Mouse (Mus musculus) natural killer cell, adult 2 months (primary cell): Measurements from ENCODE around the gene Gripap1.
"Not testable (repeated sequence)": the region's sequence is repeated elsewhere in the genome, so short reads cannot be mapped to it uniquely, and the experiment has no call there.

Source experiments
- DNase-seq, 2 experiments: peaks; one replicate each; pipeline ENCODE4 v3.0.0; 2022; ENCODE audit warnings: low spot score in 2 of 2

Gene Gripap1

GRCm38 (mm10) chrX:7778450-7779244 is 10.9 kb upstream of the Gripap1 start:
- no peak for DNase-seq

- no peak for DNase-seq
Measured at GRCm38 (mm10) chrX:7779294-7779693, 10.3 kb upstream of the Gripap1 start.

DNA sequence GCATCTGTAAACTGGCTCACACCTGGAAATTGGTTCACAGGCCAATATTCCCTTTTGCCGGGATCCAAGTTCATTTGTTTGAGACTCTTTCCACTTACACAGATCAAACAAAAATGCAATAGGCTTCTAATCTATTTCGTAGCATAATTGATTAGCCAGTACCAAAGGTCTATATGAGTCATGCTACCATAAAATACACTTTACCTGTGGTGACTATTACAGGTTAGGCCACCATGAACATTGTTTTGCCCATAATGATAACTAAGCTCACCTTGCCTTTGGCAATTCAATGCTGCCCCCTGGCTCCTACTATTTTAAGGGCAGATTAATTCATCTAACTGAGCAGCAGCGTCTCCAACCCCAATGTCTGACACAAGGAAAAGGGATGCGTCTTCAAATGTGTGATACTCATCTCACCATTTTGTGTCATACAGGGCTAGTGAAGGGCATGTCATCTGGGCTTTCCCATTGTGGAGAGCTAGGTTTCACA is 6.9 kb upstream of the Gripap1 start:
- no peak for DNase-seq

DNA sequence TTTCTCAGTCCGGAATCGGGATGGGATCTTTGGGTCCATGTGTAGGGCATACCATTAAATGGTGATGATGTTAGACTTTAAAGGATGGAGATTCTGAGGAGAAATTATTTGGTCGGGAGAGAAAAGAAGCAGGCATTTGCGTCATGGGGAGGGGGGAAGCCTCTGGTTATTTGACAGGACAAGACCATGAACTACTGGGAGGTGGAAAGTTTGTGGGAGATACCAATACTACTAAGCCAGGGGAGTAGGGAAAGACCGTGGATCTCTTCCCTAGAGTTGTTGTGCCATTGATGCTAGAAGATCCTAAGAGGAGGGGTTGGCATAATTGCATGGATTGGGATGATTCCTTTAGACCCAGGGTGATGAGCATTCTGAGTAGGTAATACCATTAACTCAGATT is 744 bp downstream of the Gripap1 start:
- DNase-seq: no peak

GRCm38 (mm10) chrX:7793361-7793760 is 3.8 kb downstream of the Gripap1 start:
- peak in 1 of 2 experiments; percentile 8 for DNase-seq

DNA sequence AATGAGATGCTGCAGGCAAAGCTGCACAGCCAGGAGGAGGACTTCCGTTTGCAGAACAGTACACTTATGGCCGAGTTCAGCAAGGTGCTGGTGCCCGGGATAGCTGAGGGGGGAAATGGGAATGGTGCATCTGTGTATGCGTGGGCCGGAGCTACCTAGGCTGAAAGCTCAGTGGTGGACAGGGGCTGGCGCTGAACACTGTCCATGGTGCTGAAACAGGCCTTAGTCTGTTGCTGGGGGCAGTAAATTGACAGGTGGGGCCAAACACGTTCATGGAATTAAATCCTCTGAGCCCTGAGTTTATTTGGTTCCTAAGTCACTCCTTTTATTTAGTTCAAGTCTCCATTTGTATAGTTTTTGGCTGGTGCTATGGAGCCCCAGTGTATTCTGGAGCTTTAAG is 5.5 kb downstream of the Gripap1 start:
- no peak for DNase-seq

GRCm38 (mm10) chrX:7797327-7797726 is 7.8 kb downstream of the Gripap1 start:
- DNase-seq: no peak

DNA sequence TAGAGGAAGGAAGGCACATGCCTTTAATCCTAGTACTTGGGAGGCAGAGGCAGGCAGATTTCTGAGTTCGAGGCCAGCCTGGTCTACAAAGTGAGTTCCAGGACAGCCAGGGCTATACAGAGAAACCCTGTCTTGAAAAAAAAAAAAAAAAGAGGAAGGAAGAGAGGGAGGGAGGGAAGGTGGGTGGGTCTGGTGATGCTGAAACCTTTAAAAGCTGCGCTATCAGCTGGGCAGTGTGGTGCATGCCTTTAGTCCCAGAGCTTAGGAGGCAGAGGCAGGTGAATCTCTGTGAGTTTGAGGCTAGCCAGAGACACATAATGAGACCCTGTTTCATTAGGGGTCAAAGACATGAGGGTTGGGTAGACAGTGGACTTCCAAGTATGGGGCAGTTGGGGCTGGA is 12.6 kb downstream of the Gripap1 start:
- not testable (repeated sequence) for DNase-seq

DNA sequence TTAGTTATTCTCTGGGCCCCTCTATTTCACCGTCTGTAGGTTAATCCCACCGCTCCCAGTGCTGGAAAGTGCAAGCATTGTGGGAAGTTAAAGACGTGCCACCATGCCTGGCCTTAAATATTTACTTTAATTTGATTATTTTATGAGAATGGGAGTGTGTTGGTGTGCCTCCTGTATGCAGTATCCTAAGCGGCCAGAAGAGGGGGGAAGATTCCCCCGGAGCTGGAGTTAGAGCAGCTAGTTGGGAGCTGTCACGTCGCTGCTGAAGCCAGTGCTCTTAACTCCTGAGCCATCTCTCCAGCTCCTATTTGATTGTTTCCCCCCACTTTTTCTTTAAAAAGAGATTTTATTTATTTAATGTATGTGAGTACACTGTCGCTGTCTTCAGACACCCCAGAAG is 25.5 kb downstream of the Gripap1 start:
- DNase-seq: peak in 1 of 2 experiments; percentile 12

DNA sequence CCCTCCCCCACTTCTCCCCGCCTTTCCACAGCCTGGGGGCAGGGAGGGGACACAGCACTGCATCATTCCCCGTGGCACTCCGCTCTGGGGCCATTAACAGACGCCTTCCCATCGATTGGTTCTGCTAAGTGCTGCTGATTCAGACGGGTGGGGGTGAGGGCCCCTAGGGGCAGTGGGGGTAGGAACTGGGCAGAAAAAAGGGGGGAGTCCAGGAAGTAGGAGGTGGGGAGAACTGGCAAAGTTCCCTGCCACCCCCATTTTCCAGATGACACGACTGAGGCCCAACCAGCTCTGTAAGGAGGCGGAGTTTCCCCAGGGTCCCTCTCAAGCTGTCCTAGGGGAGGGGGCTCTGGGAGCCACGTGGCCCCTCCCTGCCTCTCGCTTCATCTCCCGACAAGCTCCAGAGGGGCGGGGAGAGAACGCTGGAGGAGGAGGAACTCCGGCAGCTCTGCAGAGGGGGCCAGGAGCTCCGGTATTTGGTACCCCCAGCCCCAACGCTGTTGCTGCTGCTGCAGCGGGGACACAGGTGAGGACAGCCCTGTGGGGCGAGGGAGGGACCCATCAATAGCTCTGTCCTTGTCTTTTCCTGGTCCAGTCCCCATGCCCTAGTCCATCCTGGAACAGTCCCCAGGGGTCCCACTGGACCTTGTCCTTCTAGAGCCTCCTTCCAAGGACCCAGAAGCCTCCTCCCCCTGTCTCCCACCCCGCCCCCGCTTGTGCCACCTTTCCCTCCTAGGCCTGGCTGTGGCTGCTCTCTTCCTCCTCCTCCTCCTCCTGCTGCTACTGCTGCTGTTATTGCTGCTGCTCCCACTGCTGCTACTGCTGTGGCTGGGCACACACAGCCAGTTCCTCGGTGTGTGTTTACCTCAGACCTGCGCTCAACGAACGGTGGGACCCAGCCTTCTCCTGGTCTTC is 32.6 kb downstream of the Gripap1 start, which contains the start of gene Kcnd1:
Kcnd1 (plus strand) TSS at position 425 of the 915 bp plus-strand sequence.
- no peak for DNase-seq

DNA sequence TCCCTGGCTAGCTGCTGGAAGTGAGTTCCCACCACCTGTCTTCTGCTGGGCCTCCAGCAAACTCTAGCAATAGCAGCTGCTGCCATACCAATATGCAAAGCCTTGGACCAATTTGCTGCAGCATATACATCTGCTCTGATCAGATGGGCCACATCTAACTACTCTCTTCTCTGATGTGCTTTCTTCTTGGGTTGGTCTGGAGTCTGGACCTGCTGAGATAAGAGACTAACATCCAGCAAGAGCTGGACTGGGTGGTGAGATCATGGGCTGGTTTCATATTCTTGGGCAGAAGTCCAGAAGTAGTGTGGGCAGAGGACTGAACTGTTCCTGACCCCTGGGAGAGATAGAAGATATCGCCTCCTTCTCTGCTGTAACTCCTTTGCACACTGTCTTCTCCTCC is 47.6 kb downstream of the Gripap1 start:
- DNase-seq: no peak

DNA sequence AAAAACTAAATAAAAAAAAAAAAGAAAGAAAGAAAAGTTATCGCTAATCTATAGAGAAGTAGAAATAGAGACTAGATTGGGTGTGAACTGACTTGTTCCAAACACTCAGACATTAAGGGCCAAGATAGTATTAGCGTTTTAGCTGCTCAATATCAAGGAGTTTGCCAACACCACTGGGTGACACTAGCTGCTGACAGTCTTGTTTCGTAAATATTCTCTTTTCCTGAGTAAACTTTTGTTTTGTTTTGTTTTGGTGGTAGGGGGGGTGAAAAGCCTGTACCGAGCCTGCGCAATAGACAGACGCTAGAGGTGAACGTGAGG is 51.2 kb downstream of the Gripap1 start:
- no peak for DNase-seq

GRCm38 (mm10) chrX:7841163-7842162 is 51.9 kb downstream of the Gripap1 start, which contains the start of gene Otud5:
TSS of gene Otud5 (plus strand) at chrX:7841364.
- peak; percentile 93 to 95 for DNase-seq

DNA sequence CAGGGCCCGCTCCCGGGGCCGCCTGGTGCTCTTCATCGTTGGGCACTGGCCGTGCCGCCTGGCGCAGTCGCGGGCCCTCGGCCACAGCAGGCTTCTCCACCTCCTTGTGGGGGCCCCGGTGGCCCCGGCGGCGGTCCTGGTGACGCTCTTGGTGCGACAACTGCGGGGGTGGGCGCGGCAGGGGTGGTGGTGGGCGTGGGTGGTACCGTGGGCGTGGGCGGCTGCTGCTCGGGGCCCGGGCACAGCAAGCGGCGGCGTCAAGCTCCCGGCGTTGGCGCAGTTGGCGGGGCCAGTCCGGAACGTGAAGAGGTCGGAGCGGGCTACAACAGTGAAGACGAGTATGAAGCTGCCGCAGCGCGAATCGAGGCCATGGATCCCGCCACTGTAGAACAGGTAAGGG is 52.8 kb downstream of the Gripap1 start:
- DNase-seq: peak in 1 of 2 experiments; percentile 12

DNA sequence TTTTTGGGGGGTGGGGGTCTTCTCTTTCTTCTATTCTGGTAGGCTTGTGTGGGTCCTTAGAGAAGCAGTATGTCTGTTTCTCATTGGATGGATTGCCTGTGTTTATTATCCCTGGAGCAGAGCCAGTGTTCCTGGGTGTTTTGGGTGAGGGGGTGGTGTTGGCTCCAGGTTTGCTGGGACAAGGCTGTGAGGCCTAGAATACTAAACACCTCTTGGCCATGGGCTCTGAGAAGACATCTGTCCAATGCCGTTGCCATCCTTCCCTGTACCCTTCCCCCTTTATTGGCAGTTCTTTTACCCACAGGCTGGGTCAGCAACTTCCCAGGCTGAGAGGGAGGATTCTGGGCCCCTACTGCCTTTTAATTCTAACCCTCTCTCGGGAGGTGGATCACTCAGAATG is 58.3 kb downstream of the Gripap1 start:
- DNase-seq: no peak

- peak; percentile 26 to 54 for DNase-seq
Measured at GRCm38 (mm10) chrX:7854578-7854977, 65.0 kb downstream of the Gripap1 start.

- DNase-seq: peak in 1 of 2 experiments; percentile 19
Measured at GRCm38 (mm10) chrX:7859191-7859753, 69.7 kb downstream of the Gripap1 start.

DNA sequence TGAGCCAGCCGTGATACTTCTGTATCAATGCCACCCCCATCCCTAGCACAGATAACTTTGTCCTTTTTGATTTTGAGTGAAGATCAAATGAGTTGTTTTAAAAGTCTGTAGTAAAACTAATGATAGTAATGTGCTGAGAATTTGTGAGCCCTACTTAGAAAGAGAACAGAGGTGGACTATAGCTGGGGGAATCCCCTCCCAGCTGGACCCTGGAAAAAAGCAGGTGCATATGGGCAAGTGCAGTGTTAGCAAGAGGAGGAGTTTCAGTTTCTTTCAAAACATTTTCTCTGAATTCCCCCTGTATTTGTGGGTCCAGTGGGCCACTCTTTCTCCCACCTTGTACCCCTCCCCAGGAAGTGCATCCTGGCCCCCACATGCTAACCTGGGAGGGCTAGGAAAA is 73.6 kb downstream of the Gripap1 start:
- DNase-seq: no peak

GRCm38 (mm10) chrX:7864551-7864950 is 75.0 kb downstream of the Gripap1 start:
- DNase-seq: peak in 1 of 2 experiments; percentile 17

- peak; percentile 42 to 49 for DNase-seq
Measured at GRCm38 (mm10) chrX:7865343-7865742, 75.8 kb downstream of the Gripap1 start.

- DNase-seq: peak in 1 of 2 experiments; percentile 12
Measured at GRCm38 (mm10) chrX:7865786-7866185, 76.2 kb downstream of the Gripap1 start.
